Mouse (Mus musculus) spleen, adult 18-20 months (tissue): ENCODE measurements around the gene Srgap3.
A peak's percentile ranks its signal among the peaks of the same experiment; 100 is the strongest.
"Not testable (repeated sequence)": the region's sequence is repeated elsewhere in the genome, so short reads cannot be mapped to it uniquely, and the experiment has no call there.

Experiments used
- DNase-seq, 2 experiments: peaks; one replicate each; pipeline ENCODE4 v3.0.0; 2022; ENCODE audit warnings: mixed read lengths in 2 of 2

The Srgap3 gene

GRCm38 (mm10) chr6:112735054-112735453 is 212.0 kb downstream of the Srgap3 start:
- no peak for DNase-seq

GRCm38 (mm10) chr6:112733942-112734341 is 213.1 kb downstream of the Srgap3 start:
- DNase-seq, result no peak

- no peak for DNase-seq
Observed at GRCm38 (mm10) chr6:112732434-112732833, 214.6 kb downstream of the Srgap3 start.

GRCm38 (mm10) chr6:112731386-112731785 is 215.7 kb downstream of the Srgap3 start:
- DNase-seq, result no peak

- no peak for DNase-seq
Observed at GRCm38 (mm10) chr6:112728760-112729422, 218.2 kb downstream of the Srgap3 start.

GRCm38 (mm10) chr6:112725468-112725867 is 221.6 kb downstream of the Srgap3 start:
- DNase-seq, result no peak

GRCm38 (mm10) chr6:112720409-112721080 is 226.5 kb downstream of the Srgap3 start:
- no peak for DNase-seq

GRCm38 (mm10) chr6:112719983-112720382 is 227.1 kb downstream of the Srgap3 start:
- DNase-seq, result no peak

- DNase-seq, result no peak
Observed at GRCm38 (mm10) chr6:112717168-112717567, 229.9 kb downstream of the Srgap3 start.

GRCm38 (mm10) chr6:112713951-112714350 is 233.1 kb downstream of the Srgap3 start:
- DNase-seq, result no peak

GRCm38 (mm10) chr6:112702296-112702695 is 244.8 kb downstream of the Srgap3 start:
- DNase-seq, result not testable (repeated sequence)

- DNase-seq, result peak in 1 of 2 experiments; percentile 66
Observed at GRCm38 (mm10) chr6:112700392-112700791, 246.7 kb downstream of the Srgap3 start.

- DNase-seq, result no peak
Observed at GRCm38 (mm10) chr6:112699115-112699514, 248.0 kb downstream of the Srgap3 start.

GRCm38 (mm10) chr6:112696056-112696950 is 250.8 kb downstream of the Srgap3 start, which contains the start of gene Rad18:
Gene Rad18, minus strand, starts transcription at chr6:112696686.
- peak; percentile 70 to 85 for DNase-seq

- no peak for DNase-seq
Observed at GRCm38 (mm10) chr6:112694492-112694891, 252.6 kb downstream of the Srgap3 start.

- no peak for DNase-seq
Observed at GRCm38 (mm10) chr6:112691523-112691922, 255.5 kb downstream of the Srgap3 start.

- DNase-seq, result no peak
Observed at GRCm38 (mm10) chr6:112688033-112688432, 259.0 kb downstream of the Srgap3 start.

- no peak for DNase-seq
Observed at GRCm38 (mm10) chr6:112686485-112686884, 260.6 kb downstream of the Srgap3 start.

GRCm38 (mm10) chr6:112684065-112684464 is 263.0 kb downstream of the Srgap3 start:
- no peak for DNase-seq
